Mouse (Mus musculus): Measurements from ENCODE around the gene Lbx2.

DNA sequence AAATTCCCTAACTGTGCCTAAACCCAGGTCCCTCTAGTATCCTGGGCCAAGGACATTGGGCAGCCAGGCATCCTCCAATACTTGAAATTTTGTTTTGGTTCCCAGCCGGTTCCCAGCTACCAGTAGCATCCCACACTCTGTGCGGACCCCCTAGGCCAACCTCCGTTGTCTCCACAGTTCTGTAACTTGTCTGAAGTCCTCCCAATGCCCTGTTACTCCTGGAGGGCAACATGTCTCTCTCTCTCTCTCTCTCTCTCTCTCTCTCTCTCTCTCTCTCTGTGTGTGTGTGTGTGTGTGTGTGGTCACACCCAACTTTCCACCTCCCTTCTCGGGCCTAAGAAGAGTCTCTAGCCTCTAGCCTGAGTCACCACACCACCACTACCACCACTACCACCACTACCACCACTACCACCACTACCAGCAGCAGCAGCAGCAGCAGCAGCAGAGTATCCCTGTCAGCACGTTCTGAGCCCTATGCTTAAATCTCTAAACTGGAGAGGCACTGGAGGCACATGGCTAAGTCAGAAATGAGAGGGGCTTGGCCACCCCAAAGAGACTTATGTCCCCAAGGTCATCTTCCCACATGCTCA lies 50.2 kb downstream of the Lbx2 start:
- TF ChIP-seq USF1 (IDR thresholded peaks at IDR 0.05; ENCODE audit: low read depth) = no peak
- TF ChIP-seq TCF12 (IDR thresholded peaks at IDR 0.05; ENCODE audit: insufficient read depth, poor library complexity, severe bottlenecking) = no peak
- no peak for TF ChIP-seq MYOG (IDR thresholded peaks at IDR 0.05; ENCODE audit: control insufficient read depth in 1 of 3, insufficient read depth in 1 of 3, insufficient read length in 2 of 3, low read depth in 2 of 3)
- peak; percentile 74 for TF ChIP-seq POLR2A (IDR thresholded peaks at IDR 0.05; ENCODE audit: insufficient read length, low read depth)
- TF ChIP-seq MYOD1 (IDR thresholded peaks at IDR 0.05; ENCODE audit: control insufficient read depth in 1 of 3, insufficient read length in 2 of 3, low read depth in 2 of 3) = no peak
- no peak for TF ChIP-seq E2F4 (IDR thresholded peaks at IDR 0.05; ENCODE audit: insufficient read depth)
- TF ChIP-seq POLR2AphosphoS2 (IDR thresholded peaks at IDR 0.05; ENCODE audit: insufficient read length, low read depth) = peak; percentile 75
- no peak for TF ChIP-seq MAX (IDR thresholded peaks at IDR 0.05; ENCODE audit: low read depth)
- no peak for TF ChIP-seq TCF3 (IDR thresholded peaks at IDR 0.05; ENCODE audit: insufficient read length, low read depth)
- TF ChIP-seq REST (IDR thresholded peaks at IDR 0.05; ENCODE audit: insufficient read depth, insufficient read length) = no peak
- no peak for TF ChIP-seq SRF (IDR thresholded peaks at IDR 0.05; ENCODE audit: control insufficient read depth, insufficient read length, low read depth)
- no peak for TF ChIP-seq CEBPB (IDR thresholded peaks at IDR 0.05; ENCODE audit: insufficient read depth, poor library complexity, severe bottlenecking)
